Mouse (Mus musculus) thymus, adult 2 months (tissue): Measurements from ENCODE around the gene Gpr173. TPM values are rescaled to one million over a fixed set of nuclear protein-coding genes. Genes with fewer than 3 reads are reported as not detected.

Experiments used
- DNase-seq: peaks from one replicate; pipeline ENCODE4 v3.0.0; 2021
- H3K27ac ChIP-seq: fragments of 200-500 bp; 2 replicates; pipeline ENCODE4 v1.5.1; 2012; ENCODE audit warnings: low read length, control low read depth; ENCODE audit not compliant: control insufficient read depth, insufficient read depth
- H3K27me3 ChIP-seq: fragments of 200-500 bp; 2 replicates; pipeline ENCODE4 v1.6.1; 2012; ENCODE audit warnings: mild to moderate bottlenecking, low read length, moderate library complexity, mixed read lengths; ENCODE audit not compliant: control insufficient read depth, insufficient read depth
- H3K36me3 ChIP-seq: fragments of 200-500 bp; 2 replicates; pipeline ENCODE4 v1.6.1; 2012; ENCODE audit warnings: mild to moderate bottlenecking, low read length, moderate library complexity; ENCODE audit not compliant: control insufficient read depth, insufficient read depth
- H3K4me1 ChIP-seq: fragments of 200-500 bp; replicated peaks from 2 replicates; pipeline ENCODE4 v1.6.1; 2012; ENCODE audit warnings: low read length; ENCODE audit not compliant: control insufficient read depth, insufficient read depth
- H3K4me3 ChIP-seq: fragments of 200-500 bp; 2 replicates; pipeline ENCODE4 v1.5.1; 2012; ENCODE audit warnings: mild to moderate bottlenecking, low read length, control low read depth, moderate library complexity; ENCODE audit not compliant: control insufficient read depth, insufficient read depth
- CTCF ChIP-seq: fragments of 200-500 bp; IDR thresholded peaks from 2 replicates; pipeline ENCODE4 v1.5.1; 2012; ENCODE audit warnings: mild to moderate bottlenecking, control low read depth, low read length, moderate library complexity, borderline replicate concordance; ENCODE audit not compliant: control insufficient read depth, poor library complexity, insufficient read depth; ENCODE audit errors: extremely low read depth
- POLR2A ChIP-seq: fragments of 200-500 bp; IDR thresholded peaks from 2 replicates; pipeline ENCODE4 v1.6.1; 2012; ENCODE audit warnings: mild to moderate bottlenecking, low read length, control low read depth, moderate library complexity; ENCODE audit not compliant: control insufficient read depth, poor library complexity, insufficient read depth; ENCODE audit errors: extremely low read depth
- WGBS: fragments of 180-500 bp; shearing (Covaris S2); methylation state at CpG from one replicate; pipeline ENCODE4 v1.1.7; 2018; 5-methylcytosine and 5-hydroxymethylcytosine counted together
- polyA plus RNA-seq: library from polyadenylated mRNA; depleted of rRNA; stranded (reverse); fragments of >200 nt; gene quantifications from 2 replicates; pipeline ENCODE4 v1.2.3, GENCODE M21; 2012; rRNA removed

Gene Gpr173
- polyA plus RNA-seq, 1 experiment, result 1.1 TPM

DNA sequence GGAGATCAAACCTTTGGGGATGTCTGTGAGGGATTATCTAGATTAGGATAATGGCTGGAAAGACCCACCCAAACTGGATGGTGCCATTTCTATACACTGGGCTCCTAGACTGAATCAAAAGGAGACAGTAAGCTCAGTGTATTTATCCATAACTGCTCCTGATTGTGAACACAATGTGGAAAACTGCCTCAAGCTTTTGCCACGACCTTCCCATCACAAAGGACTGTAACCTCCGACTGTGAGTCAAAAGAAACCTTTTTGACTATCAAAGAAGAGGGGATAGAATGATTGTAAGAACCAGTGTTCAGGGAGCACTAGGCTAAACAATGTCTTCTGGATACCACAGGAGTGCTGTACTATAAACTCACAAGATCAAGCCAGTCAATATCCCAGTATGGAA is 62.3 kb downstream of the Gpr173 start:
- Histone ChIP-seq H3K27ac (no peak overlapping the region), H3K4me1 (no peaks in the 10 kb centered on the region), H3K36me3 (no peaks in the 10 kb centered on the region), H3K4me3 (no peak overlapping the region), H3K27me3 (no peaks in the 10 kb centered on the region)
- WGBS, result 89% methylated on average over 2 of the region's 2 CpGs
- TF ChIP-seq CTCF (no peak), POLR2A (no peak)
- DNase-seq, result no peak

Other genes starting within 250 kb of the Gpr173 start
- gene Iqsec2, start 224.4 kb downstream of the Gpr173 start, polyA plus RNA-seq, result 6.0 and 9.7 TPM in 2 replicates
- 92.5 and 114 TPM in 2 replicates for gene Kdm5c, start 135.7 kb downstream of the Gpr173 start, polyA plus RNA-seq
- gene Kantr, start 41.2 kb downstream of the Gpr173 start, polyA plus RNA-seq, result 9.8 and 10.3 TPM in 2 replicates
- gene Tspyl2, start 26.3 kb downstream of the Gpr173 start, polyA plus RNA-seq, result 27.1 and 34.6 TPM in 2 replicates
- not detected in 2 replicates for gene Cldn34a, start 194.6 kb upstream of the Gpr173 start, polyA plus RNA-seq